Mouse (Mus musculus): ENCODE data around the gene Ift52.

Ift52 gene

DNA sequence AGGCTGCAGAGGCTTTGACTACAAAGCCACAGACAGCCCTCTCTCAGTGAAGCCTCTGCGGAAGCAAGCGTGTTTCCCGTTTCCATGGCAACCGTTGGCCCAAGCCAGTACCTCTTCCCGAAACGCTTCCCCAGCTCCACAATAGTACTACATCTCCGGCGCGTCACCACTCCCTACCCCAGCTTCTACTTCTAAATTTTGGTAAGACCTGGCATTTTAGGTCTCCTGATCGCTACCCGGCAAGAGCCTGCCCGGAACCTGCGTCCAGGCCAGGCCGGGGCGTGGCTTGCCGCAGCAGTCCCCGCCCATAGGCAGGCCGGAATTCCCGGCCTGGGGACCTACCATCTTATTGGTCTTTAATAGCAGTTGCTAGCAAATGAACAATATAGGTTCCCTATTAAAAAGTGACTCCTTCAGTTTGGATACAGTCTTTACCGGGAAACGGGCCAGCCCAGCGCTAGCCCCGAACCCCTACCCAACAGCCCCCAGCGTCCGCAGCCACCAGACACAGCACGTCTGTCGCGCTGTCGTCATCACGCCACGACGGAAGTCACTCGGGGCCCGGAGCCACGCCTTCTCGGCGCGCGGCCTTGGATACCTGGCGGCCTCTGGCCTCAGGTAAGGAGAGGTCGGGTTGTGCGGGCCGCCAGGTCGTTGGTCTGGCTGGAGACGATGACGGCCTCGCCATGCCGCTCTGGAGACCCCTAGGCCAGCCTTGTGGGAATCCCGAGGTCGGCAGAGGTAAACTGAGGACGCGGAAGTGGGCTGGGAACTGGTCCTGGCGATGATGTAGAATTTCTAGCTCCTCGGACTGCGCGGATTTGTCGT is at the start of gene Ift52:
Gene Ift52, plus strand, starts transcription at position 439 of the 828 bp plus-strand sequence.
- peak; percentile 78 to 91 for DNase-seq (ENCODE audit: low spot score in 2 of 2)

DNA sequence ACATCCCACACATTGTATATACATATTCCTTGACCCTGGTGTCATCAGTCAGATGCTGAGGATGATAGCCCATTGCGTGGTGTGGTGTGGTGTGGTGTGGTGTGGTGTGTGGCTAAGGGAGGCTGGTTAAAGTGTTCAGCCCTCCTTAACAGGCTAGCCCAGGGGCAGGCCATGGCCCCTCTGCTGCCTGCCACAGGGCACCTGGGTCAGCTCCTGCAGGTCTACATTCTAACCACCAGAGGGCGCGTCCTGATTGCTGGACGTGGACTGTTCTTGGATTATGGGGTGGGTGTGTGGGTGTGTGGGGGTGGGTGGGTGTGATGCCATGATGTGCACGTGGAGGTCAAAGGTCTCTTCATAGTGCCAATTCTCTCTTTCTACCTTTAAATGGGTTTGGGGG is 48.8 kb upstream of the Ift52 start:
- no peak for DNase-seq (ENCODE audit: low spot score in 2 of 2)

DNA sequence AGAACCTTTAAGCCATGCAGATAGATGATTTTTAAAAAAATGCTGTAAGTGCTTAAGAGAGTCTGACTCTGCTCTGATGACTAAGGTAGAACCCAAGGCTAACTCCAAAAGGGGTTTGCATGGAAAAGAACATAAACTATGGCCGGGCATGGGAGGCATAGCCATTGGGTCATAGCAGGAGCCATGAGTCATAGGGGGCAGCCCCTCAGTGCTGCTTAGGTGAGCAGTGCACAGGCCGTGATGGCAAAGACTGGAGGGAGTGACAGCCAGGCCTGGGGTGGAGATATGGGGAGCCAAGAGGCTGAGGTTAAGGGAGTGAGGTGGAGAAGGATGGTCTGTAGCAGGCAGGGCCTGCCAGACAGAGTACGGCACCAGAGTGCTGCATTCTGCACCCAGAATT is 48.1 kb upstream of the Ift52 start:
- no peak for DNase-seq (ENCODE audit: low spot score in 2 of 2)

DNA sequence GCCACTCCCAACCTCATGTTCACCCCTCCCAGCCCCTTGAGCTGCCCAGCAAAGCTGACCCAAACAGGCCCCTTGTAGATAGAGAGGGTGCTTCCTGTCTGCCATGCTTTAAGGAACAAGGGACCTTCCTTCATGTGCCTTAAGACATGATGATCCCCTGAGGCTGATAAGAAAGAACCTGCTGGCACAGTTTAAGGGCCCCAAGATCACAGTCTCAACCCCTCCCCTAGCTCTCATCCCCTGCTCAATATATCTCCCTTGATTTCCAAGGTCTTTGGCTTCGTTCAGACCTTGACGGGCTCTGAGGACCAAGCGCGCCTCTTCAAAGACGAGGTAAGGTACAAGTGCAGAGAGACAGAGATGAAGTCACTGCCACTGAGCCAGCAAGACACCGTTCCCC is 46.3 kb upstream of the Ift52 start:
- no peak for DNase-seq (ENCODE audit: low spot score in 2 of 2)

DNA sequence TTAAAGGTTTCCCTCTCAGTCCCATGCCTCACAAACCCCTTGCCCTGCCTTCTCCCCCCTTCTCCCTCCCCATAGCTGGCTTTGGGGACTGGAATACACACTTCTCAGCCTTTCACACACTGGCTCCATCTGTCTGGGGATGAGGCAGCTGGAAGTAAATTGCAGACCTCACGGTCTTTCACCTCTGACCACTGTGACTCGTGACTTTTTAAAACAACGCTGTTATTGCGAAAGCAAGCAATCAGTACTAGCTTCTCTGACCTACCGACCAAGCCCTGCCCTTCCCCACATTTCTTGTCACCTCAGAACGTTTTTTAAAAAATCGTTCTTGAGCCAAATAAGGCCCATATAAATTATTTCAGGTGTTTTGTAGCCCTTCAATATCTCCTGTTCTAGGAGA is 44.4 kb upstream of the Ift52 start:
- DNase-seq (ENCODE audit: low spot score in 2 of 2), result no peak

DNA sequence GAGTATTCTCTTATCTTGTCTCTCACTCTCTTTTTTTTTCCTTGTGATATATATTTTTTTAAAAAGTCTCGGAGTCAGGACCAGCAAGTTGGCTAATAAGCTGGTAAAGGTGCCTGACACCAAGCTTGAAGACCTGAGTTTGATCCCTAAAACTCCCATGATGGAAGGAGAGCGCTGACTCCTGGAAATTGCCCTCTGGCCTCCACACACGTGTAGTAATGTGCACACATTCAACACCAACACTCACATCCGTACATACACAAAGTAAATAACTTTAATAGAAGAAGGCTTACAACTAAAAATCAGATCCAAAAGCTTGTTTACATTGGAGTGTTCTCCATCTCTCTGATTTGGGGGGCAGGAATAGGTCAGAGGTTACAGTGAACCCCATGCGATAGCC is 43.9 kb upstream of the Ift52 start:
- DNase-seq (ENCODE audit: low spot score in 2 of 2), result no peak

DNA sequence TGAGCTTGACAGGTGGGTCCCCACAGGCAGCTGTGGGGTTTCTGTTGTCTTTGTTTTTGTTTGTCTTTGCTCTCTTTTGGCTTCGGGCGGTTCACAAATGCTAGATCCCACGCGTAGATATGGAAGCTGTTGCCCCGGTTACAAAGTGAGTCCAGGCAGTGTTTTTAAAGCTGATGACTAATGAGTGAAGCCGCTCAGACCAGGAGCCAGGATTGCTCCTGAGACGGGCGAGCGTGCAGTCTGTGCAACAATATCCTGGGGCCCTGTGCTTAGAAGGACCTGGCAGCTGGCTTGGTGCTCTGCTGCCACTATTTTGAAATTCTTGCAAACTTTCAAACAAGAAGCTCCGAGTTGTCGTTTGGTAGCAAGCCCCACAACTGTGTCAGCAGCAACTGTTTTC is 43.5 kb upstream of the Ift52 start:
- DNase-seq (ENCODE audit: low spot score in 2 of 2), result no peak

DNA sequence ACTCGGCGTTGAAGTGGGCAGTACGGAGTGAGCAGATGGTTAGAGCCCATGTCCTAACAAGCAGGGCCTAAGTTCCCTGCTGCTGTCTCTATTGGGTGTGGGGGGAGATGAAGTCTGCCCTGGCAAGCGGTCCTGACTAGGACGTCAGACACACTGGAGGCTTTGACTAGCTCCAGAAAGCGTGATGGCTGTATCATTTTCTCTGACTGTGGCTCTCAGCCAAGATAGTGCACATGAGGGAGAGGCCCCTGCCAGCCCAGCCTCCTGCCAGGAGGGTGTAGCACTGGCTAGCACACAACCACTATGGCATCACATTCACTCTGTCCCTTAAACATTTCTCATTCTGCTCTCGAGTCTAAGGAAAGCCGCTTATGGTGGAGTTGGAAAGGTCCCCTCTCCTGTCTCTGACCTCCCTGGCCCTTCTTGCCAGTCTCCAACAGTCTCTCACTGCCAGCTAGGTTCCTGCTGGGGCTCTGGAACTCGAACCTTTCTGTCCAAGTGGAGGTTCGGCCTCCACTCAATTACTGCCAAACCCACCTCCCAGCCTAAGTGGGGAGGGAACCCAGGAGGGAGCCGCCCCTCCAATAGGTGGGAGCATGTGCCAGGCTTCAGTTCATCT is 41.9 kb upstream of the Ift52 start:
- DNase-seq (ENCODE audit: low spot score in 2 of 2), result peak in 1 of 2 experiments; percentile 13

DNA sequence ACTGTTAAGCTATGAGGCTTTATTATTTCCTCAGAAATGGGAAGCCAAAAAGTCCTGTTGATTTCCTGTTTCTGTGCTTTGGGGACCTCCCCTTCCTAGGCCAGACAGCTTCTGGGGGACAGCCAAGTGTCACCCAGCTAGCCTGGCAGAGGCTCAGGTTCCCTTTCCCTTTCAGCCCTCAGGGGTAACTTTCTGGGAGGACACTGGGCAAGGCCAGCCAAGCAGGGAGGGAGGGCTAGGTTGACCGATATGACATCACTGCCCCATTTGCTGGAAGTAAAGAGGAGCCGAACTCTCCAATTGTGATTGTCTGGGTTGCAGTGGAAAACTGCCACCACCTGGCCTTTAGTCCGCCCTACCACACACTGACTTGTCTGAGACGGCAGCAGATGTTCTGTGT is 41.2 kb upstream of the Ift52 start:
- no peak for DNase-seq (ENCODE audit: low spot score in 2 of 2)

DNA sequence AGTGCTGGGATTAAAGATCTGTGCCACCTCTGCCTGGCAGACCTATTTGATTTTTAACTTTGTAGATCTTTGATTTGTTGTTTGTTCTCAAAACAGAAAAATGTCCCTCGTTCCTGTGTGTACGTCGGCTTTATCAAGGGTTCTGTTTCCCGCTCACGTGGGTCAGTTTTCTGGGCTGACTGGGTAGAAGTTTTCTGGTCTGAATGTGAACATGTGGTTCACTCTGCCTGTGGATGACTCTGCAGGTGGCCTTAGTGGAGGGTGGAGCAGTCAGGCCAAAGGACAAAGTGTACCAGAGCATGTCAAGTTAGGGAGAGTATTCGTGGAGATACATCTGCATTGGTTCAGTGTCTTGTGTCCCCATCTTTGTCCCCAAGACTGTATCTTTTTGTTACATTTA is 32.8 kb upstream of the Ift52 start:
- no peak for DNase-seq (ENCODE audit: low spot score in 2 of 2)

DNA sequence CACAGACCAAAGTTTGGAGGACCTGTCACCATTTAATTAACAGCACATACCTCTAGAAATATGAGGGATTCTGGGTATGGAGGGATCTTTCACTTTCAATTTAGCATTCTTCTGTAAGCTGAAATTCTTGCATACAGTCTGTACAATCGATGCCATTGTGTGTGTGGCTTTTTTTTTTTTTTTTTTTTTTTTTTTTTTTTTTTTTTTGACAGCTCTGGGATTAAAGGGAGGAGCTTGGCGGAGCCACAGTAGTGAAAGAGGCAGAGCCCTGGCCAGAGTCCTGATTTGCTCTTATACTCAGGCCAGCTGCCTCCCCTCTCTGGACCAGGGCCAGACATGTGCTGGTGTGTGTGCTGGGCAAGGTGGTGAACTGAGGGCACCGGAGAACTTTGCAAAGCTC is 31.2 kb upstream of the Ift52 start:
- no peak for DNase-seq (ENCODE audit: low spot score in 2 of 2)

DNA sequence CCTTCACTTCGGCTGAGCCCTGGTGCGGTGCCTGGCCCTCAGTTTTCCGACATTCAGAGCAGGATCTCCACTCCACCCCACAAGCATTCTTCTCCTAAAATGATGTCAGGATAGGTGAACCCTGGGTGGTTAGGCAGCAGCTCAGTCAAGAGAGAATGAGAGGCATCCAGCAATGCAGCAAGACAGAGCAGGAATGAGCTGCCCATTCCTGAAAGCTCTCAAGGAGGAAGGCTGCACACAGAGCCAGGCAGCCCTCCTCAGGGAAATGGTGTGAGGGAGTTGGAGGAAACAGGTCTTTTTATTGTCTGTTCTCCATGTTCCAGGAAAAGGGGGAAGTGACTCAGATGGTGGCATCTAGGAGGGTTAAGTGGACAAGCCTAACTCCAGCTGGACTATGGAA is 30.4 kb upstream of the Ift52 start:
- DNase-seq (ENCODE audit: low spot score in 2 of 2), result no peak

DNA sequence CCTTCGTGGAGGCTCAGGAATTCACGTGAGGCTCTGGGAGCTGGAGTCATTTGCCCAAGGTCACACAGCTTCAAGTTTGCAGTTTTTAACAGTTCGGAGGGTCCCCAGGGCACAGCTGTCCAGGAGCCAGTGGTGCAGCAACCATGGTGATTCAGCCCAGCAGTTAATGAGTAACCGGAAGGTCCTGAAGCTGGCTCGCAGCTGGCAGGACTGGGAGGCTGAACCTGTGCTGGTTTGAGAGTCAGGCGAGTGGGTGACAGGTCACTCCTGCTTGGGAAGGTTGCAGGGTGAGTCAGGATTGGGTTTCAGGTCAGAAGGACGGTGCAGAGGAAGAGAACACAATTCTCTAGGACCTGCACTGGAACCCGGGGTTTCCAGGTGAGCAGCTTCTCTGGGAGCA is 29.9 kb upstream of the Ift52 start, which contains the start of gene Sgk2:
Gene Sgk2, plus strand, starts transcription at position 113 of the 400 bp plus-strand sequence.
- no peak for DNase-seq (ENCODE audit: low spot score in 2 of 2)

DNA sequence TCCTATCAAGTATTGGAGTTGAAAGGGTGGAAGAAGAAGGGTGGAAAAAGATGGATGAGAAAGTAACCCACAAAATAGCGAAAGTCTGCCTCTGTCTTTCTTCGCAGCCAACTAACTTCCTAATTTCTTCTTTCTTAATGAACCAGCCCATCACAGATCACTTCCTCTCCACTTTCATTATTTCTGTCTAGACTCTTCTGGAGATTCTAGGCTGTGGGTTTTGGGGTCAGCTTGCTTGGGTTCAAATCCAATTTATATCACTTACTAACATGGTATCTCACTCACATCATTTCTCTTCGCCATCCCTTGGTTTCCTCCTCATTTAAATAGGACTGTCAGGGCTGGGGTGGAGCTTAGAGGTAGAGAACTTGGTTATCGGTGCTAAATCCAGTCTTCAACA is 28.9 kb upstream of the Ift52 start:
- no peak for DNase-seq (ENCODE audit: low spot score in 2 of 2)

DNA sequence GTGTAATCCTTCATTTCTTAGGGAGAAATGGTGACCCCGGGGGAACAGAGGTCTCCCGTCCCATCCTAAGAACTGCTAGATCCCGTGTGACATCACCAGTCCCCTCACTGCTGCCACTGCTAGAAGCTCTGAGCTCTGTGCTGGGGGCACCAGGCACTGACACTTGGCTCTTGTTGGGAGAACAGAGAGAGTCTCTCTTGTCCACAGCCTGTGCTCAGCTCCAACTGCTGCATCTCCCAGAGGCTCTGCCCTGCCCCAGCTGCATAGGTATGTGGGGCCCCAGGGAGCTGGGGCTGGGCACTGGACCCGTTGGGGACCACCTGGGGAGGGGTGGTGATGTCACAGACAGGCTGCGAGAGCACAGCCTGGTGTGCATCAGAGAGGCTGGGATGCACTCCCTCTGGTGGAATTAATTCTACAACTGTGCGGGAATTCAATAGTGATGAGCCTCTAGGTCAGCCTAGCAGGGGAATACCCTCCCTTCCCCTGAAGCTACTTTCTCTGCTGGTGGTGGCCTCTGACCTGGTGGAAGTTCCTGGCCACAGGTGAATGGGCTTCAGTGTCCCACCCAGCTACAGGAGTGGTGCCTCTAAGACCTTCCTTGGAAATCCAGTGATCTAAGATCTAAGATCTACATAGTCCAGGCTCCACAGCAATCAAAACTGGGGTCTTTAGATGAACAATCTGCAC is 25.6 kb upstream of the Ift52 start:
- DNase-seq (ENCODE audit: low spot score in 2 of 2), result no peak

DNA sequence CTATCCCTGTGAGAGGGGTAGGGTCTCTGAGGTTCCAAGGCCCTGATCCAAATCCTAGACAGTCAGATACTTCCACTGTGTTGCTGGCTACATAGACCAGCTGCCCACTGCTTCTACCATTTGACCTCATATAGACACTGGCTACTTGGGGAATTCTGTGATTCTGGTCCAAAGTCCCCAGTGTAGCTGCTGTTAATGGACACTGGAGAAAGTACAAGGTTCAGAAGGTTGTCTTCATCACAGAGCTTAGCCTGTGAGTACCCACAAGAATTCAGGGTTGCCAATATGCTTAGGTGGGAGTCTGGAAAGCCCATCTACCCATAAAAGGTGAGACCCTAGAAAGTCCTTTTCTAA is 25.1 kb upstream of the Ift52 start:
- DNase-seq (ENCODE audit: low spot score in 2 of 2), result no peak

DNA sequence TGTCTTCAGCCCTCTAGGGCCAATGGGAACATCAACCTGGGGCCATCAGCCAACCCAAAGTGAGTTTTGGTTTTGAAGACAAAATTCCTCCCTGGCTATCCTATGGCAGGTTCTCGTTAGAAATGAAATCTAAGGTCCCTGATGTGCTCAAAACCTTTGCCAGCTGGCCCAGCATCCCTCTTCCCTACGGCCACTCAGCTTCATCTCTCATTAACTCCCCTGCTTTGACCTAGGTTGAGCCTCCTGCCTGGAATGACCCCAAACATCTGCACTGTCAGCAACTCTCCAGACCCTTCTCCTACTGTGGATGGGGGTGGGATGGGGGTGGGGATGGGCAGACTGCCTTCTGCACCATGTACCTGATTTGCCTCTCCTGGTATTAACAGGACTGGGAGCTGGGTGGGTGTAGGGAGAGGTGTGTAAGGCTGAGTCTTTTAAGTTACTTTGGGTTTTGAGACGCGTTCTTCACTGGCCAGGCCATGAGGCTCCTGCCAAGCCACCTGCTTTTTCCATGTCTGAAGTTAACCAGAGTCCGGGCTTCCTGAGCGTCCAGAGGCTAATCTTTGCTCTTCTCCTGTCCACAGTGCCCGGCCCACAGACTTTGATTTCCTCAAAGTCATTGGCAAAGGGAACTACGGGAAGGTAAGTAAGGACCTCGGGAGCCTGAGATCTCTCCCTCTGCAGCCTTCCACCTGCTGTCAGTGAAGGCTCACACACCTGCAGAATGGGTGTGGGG is 23.1 kb upstream of the Ift52 start:
- DNase-seq (ENCODE audit: low spot score in 2 of 2), result no peak

DNA sequence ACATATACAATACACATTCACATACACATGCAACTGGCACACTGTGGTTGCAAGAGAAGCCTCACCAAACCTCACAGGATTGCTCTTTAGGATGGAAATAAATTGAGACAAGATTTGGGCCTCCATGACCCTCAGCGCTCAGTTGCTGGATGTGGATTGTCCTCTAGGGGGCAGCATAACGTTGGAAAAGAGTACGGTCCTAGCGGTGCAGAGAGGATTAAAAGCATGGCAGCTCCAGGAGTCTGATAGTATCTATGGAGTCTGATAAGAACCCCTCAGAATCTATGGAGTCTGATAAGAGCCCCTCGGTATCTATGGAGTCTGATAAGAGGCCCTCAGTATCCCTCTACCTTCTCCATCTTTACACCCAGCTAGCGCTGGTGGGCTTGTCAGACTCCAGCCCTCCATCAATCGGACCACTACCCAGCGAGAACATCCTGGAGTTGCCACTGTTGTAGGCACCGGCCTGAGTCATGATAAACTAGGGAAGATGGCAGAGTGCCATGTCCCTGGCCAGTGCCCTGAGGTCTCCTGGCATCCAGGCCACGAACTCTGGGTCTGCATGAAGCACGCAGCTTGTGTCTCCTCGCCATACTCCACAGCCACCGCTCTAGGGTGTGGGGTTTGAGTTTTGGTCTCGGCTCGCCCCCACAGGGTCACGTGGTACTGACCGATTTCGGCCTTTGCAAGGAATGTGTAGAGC is 18.5 kb upstream of the Ift52 start:
- peak in 1 of 2 experiments; percentile 45 for DNase-seq (ENCODE audit: low spot score in 2 of 2)

DNA sequence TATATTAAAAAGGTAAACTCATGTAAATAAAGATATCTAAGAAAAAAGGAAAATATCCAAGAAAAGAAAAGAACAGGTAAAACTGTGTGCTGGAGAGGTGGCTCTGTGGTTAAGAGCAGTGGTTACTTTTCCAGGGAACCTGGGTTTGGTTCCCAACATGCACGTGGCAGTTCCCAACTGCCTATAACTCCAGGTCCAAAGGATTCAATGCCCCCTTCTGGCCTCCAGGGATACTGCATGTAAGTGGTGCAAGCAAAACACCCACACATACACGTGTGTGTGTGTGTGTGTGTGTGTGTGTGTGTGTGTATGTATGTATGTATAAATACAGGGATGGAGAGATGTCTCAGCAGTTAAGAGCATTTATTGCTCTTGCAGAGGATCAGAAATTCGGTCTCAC is 17.4 kb upstream of the Ift52 start:
- DNase-seq (ENCODE audit: low spot score in 2 of 2), result no peak

DNA sequence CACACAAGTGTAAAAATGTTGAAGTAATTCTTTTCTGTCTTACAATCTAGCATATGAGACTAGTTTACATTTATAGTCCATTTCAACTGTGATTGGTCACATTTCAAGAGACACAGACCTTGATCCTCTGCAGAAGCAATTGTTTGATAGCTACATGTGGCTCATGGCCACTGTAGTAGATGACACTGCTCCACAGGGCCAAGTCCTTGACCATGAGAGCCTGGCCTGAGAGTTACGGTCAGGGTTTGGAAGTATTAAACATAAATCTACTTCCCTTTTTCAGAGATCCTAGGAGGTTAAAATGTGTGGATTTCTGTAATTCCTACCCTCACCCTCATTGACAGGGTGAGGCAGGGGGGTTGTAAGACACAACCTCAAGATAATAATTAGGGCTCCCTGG is 16.1 kb upstream of the Ift52 start:
- no peak for DNase-seq (ENCODE audit: low spot score in 2 of 2)

DNA sequence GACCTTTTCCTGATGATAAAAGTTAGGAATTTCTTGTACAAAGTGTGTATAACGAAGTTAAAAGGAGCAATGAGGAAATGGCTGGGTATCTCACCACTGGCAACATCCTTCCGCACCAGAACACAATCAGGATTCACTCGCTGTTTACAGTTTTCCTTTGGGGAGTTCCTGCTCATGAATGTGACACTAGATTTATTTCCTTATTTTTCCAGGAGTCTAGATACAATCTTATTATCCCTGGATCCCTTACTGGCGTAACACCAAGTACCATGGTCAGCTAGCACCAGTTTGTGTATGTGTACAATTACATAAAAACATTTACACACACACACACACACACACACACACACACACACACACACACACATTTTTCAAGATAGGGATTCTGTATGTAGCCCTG is 9.9 kb upstream of the Ift52 start:
- no peak for DNase-seq (ENCODE audit: low spot score in 2 of 2)

DNA sequence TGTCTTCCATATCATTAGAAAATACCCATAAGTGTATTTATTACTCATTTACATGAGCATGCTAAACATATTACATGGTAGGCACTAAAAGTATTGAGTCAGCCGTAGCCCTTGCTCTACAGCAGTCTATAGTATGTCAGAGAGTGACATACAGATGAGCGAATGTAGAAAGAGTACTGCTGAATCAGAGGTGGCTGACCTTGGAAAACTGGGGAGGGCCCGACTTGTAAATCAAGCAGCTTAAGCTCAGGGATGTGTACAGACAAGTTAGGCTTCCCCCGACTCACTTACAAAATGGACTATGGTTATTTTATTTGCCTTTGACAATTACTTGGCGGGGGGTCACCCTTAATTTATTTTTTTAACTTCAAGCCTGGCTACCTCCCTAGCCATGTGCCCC is 14.1 kb downstream of the Ift52 start:
- DNase-seq (ENCODE audit: low spot score in 2 of 2), result no peak

Data from frontal cortex, postnatal 10 days (tissue).